Comparison of ENCODE assay signal across 8 mouse cellular contexts in genomic region chr6:49228126-49228679, GRCm38 (mm10). TPM values are rescaled to one million over a fixed set of nuclear protein-coding genes. Genes with fewer than 3 reads are reported as not detected.
A peak's percentile ranks its signal among the peaks of the same experiment; 100 is the strongest.
DNase-seq lines count a peak whose midpoint lies in the region; ATAC-seq lines count a peak whose summit lies in the region.

No protein-coding gene starts in this region.

- H3K36me3 ChIP-seq in midbrain, embryonic 11.5 days (ENCODE audit: control insufficient read depth, insufficient read depth, low read length), result no peaks in the 10 kb centered on the region
- no peaks in the 10 kb centered on the region for H3K36me3 ChIP-seq in midbrain, embryonic 10.5 days
- H3K36me3 ChIP-seq in embryonic facial prominence, embryonic 14.5 days (ENCODE audit: control insufficient read depth, insufficient read depth, low read length), result no peaks in the 10 kb centered on the region
- no peaks in the 10 kb centered on the region for H3K36me3 ChIP-seq in limb, embryonic 11.5 days (ENCODE audit: control insufficient read depth, insufficient read depth, low read length)

- no peak overlapping the region for H3K27ac ChIP-seq in midbrain, embryonic 11.5 days (ENCODE audit: low read depth, low read length)
- no peak overlapping the region for H3K27ac ChIP-seq in midbrain, embryonic 10.5 days (replicated peaks)
- no peak overlapping the region for H3K27ac ChIP-seq in embryonic facial prominence, embryonic 14.5 days (replicated peaks; ENCODE audit: low read depth, low read length)
- no peak overlapping the region for H3K27ac ChIP-seq in limb, embryonic 11.5 days (replicated peaks; ENCODE audit: low read depth, low read length)

- no peaks in the 10 kb centered on the region for H3K4me1 ChIP-seq in midbrain, embryonic 11.5 days (ENCODE audit: control insufficient read depth, insufficient read depth, low read length)
- peaks cover 5% of the 10 kb centered on the region for H3K4me1 ChIP-seq in midbrain, embryonic 10.5 days
- H3K4me1 ChIP-seq in embryonic facial prominence, embryonic 14.5 days (ENCODE audit: control insufficient read depth, insufficient read depth, low read length), result 0 out of 2 replicates have a peak, but pooled peaks cover 2% of the 10 kb centered on the region
- peaks cover 10% of the 10 kb centered on the region for H3K4me1 ChIP-seq in limb, embryonic 11.5 days (ENCODE audit: control insufficient read depth, insufficient read depth, low read length)

- peak; percentile 57 for DNase-seq in adrenal gland, postnatal 14 days
- no peak for DNase-seq in adrenal gland, postnatal 4 days (ENCODE audit: low spot score in 2 of 2)
- DNase-seq in midbrain, embryonic 11.5 days (ENCODE audit: low spot score, missing footprints), result peak; percentile 91
- no peak for DNase-seq in midbrain, embryonic 10.5 days (ENCODE audit: low spot score)
- peak; percentile 58 for DNase-seq in embryonic facial prominence, embryonic 14.5 days (ENCODE audit: low spot score)
- DNase-seq in limb, embryonic 11.5 days (ENCODE audit: low spot score), result peak; percentile 58
- DNase-seq in retina, postnatal 1 day, result peak; percentile 71
- DNase-seq in spleen, postnatal 14 days (ENCODE audit: low spot score in 2 of 2), result no peak

- no peaks in the 10 kb centered on the region for H3K9me3 ChIP-seq in midbrain, embryonic 11.5 days (ENCODE audit: control insufficient read depth, low read length)
- H3K9me3 ChIP-seq in midbrain, embryonic 10.5 days (replicated peaks), result no peaks in the 10 kb centered on the region
- H3K9me3 ChIP-seq in embryonic facial prominence, embryonic 14.5 days (ENCODE audit: control insufficient read depth, low read length), result no peaks in the 10 kb centered on the region
- H3K9me3 ChIP-seq in limb, embryonic 11.5 days (ENCODE audit: control insufficient read depth, low read length), result no peaks in the 10 kb centered on the region

- no peak overlapping the region for H3K4me2 ChIP-seq in midbrain, embryonic 11.5 days
- no peak overlapping the region for H3K4me2 ChIP-seq in embryonic facial prominence, embryonic 14.5 days (ENCODE audit: low read depth, low read length)
- no peak overlapping the region for H3K4me2 ChIP-seq in limb, embryonic 11.5 days (ENCODE audit: low read depth, severe bottlenecking)

- no peaks in the 10 kb centered on the region for H3K27me3 ChIP-seq in midbrain, embryonic 11.5 days (ENCODE audit: control insufficient read depth, insufficient read depth, low read length)
- H3K27me3 ChIP-seq in midbrain, embryonic 10.5 days (ENCODE audit: low read depth, poor library complexity, severe bottlenecking), result no peaks in the 10 kb centered on the region
- no peaks in the 10 kb centered on the region for H3K27me3 ChIP-seq in embryonic facial prominence, embryonic 14.5 days (replicated peaks; ENCODE audit: control insufficient read depth, insufficient read depth, low read length)
- H3K27me3 ChIP-seq in limb, embryonic 11.5 days (ENCODE audit: control insufficient read depth, insufficient read depth, low read length), result no peaks in the 10 kb centered on the region

- H3K9ac ChIP-seq in midbrain, embryonic 11.5 days (ENCODE audit: low read length), result no peak overlapping the region
- H3K9ac ChIP-seq in embryonic facial prominence, embryonic 14.5 days (ENCODE audit: low read depth, low read length), result no peak overlapping the region
- H3K9ac ChIP-seq in limb, embryonic 11.5 days (ENCODE audit: low read length), result no peak overlapping the region

- H3K4me3 ChIP-seq in midbrain, embryonic 11.5 days (ENCODE audit: low read depth, low read length), result no peak overlapping the region
- no peak overlapping the region for H3K4me3 ChIP-seq in midbrain, embryonic 10.5 days
- no peak overlapping the region for H3K4me3 ChIP-seq in embryonic facial prominence, embryonic 14.5 days (ENCODE audit: low read depth, low read length)
- no peak overlapping the region for H3K4me3 ChIP-seq in limb, embryonic 11.5 days (ENCODE audit: low read depth, low read length)

- 18% methylated on average over 7 of the region's 7 CpGs for WGBS in midbrain, embryonic 11.5 days
- WGBS in midbrain, embryonic 10.5 days, result 18% methylated on average over 7 of the region's 7 CpGs
- WGBS in embryonic facial prominence, embryonic 14.5 days, result 16% methylated on average over 7 of the region's 7 CpGs
- WGBS in limb, embryonic 11.5 days, result 12% methylated on average over 7 of the region's 7 CpGs

- ATAC-seq in midbrain, embryonic 11.5 days (ENCODE audit: low FRiP score), result no peak
- 0 out of 2 replicates have a peak, but pooled peaks have one; percentile 32 for ATAC-seq in embryonic facial prominence, embryonic 14.5 days (ENCODE audit: low read depth)
- no peak for ATAC-seq in limb, embryonic 11.5 days (ENCODE audit: insufficient number of reproducible peaks, low FRiP score, low TSS enrichment, low read depth)

RNA-seq across cellular contexts. Expression of gene Igf2bp3, which starts 13.4 kb away (rescaled TPM):
- 2.8 and 3.1 TPM in 2 replicates for total RNA-seq in adrenal gland, postnatal 14 days (2021)
- total RNA-seq in adrenal gland, postnatal 4 days (2021), result 10 to 100 TPM; 16.9 to 17.5 TPM
- 145 and 155 TPM in 2 replicates for polyA plus RNA-seq in midbrain, embryonic 11.5 days (2014; fragmentation: Nextera tagmentation; extraction: Ambion mirVana)
- polyA plus RNA-seq in midbrain, embryonic 10.5 days (2016; fragmentation: Nextera tagmentation; extraction: Ambion mirVana), result 134 and 148 TPM in 2 replicates
- 49.4 and 61.6 TPM in 2 replicates for polyA plus RNA-seq in embryonic facial prominence, embryonic 14.5 days (2014; fragmentation: Nextera tagmentation; extraction: Ambion mirVana)
- 140 and 155 TPM in 2 replicates for polyA plus RNA-seq in limb, embryonic 11.5 days (2014; fragmentation: Nextera tagmentation; extraction: Ambion mirVana)

RNA-seq across cellular contexts. Expression of gene Tra2a, which starts 35.6 kb away (rescaled TPM):
- total RNA-seq in adrenal gland, postnatal 14 days (2021), result 68.4 and 85.4 TPM in 2 replicates
- total RNA-seq in adrenal gland, postnatal 4 days (2021), result 10 to 100 TPM; 58.7 to 63.1 TPM
- 57.6 and 61.2 TPM in 2 replicates for polyA plus RNA-seq in midbrain, embryonic 11.5 days (2014; fragmentation: Nextera tagmentation; extraction: Ambion mirVana)
- 121 and 126 TPM in 2 replicates for polyA plus RNA-seq in midbrain, embryonic 10.5 days (2016; fragmentation: Nextera tagmentation; extraction: Ambion mirVana)
- polyA plus RNA-seq in embryonic facial prominence, embryonic 14.5 days (2014; fragmentation: Nextera tagmentation; extraction: Ambion mirVana), result 39.6 and 40.6 TPM in 2 replicates
- polyA plus RNA-seq in limb, embryonic 11.5 days (2014; fragmentation: Nextera tagmentation; extraction: Ambion mirVana), result 64.2 and 75.1 TPM in 2 replicates

Comparison
In these comparisons a context has a peak if more than half of its experiments do, and no peak if none do; other contexts are left out.
1. DNase-seq: peak in adrenal gland, postnatal 14 days (single experiment), midbrain, embryonic 11.5 days (single experiment), embryonic facial prominence, embryonic 14.5 days (single experiment), limb, embryonic 11.5 days (single experiment) and retina, postnatal 1 day (single experiment); none in adrenal gland, postnatal 4 days (0 of 2), midbrain, embryonic 10.5 days (single experiment) and spleen, postnatal 14 days (0 of 2).